Mouse (Mus musculus): Measurements from ENCODE around the gene 1700017B05Rik. TPM values are rescaled to one million over a fixed set of nuclear protein-coding genes. Genes with fewer than 3 reads are reported as not detected.

Gene 1700017B05Rik
- 10 to 100 TPM; 34.2 to 47.3 TPM for polyA plus RNA-seq (2012; fragmentation: generic; extraction: Trizol)

DNA sequence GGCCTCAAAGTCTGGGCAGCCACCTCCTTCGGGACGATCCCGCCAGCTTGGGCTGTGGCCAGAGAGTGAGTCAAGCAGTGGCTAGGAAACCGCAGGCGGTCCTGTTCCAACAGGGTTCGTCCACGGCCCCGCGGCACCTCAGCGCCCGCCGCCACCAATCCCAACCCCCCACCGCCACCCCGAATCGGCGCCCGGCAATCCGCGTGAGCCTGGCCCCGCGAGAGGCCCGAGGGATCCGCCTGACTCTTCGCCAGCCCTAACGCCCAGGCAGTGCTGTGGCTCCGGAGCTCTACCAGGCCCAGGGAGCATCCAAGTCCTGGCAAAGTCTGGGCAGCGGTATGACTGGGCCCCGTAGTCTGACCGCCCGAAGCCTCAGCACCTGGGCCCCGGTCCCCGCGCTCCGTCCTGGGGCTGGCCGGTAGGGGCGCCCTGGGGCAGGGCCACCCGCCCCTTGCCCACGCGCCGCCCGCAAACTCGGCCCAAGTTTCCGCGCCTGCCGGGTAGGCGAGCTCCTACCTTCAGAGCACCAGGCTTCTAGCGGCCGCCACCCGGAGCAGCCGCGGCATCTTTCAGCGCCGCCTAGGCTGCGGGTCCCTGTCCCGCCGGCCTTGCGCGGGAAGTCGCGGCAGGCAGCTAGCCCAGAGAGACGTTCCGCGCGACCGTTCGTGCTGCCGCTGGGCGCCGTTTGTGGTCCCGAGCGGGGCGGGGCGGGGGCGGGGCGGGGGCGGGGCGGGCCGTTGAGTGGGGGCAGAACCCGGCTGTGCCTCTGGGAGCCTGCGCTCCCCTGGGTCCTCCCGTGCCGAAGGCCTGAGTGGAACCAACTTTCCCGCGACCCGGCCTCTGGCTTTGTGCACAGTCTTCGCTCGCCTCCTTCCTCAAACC, at the start of gene 1700017B05Rik:
TSS of gene 1700017B05Rik (minus strand) at position 700 of the 882 bp plus-strand sequence.

DNA sequence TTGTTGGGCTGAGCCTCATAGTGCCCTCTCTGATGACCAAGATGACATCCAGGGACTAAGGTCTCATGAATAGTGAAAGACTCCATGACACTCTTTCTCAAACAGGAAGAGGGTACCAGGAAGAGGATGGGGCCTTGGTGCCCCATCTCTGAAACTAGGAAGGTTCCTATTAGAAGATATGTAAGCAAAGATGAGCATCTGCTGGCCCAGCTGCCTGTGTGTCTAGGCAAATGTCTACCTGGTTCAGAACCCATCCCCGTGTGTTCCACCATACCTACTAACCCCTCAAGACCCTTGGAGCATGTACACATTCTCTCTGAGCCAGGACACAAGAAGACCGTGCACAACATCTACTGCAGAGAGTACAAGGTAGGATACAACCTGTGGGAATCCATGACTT, 26.2 kb downstream of the 1700017B05Rik start, which contains the start of gene Trcg1:
TSS of gene Trcg1 (plus strand) at position 301 of the 400 bp plus-strand sequence.

Other genes starting within 250 kb of the 1700017B05Rik start
- gene Sin3a, start 190.6 kb downstream of the 1700017B05Rik start, polyA plus RNA-seq (2012; fragmentation: generic; extraction: Trizol): 10 to 100 TPM in 1 of 2 experiments, 1 to 10 TPM in 1; 1.8 to 15.3 TPM
- gene Man2c1, start 131.9 kb downstream of the 1700017B05Rik start, polyA plus RNA-seq (2012; fragmentation: generic; extraction: Trizol): 10 to 100 TPM; 38.0 to 60.2 TPM
- gene Neil1, start 114.3 kb downstream of the 1700017B05Rik start, polyA plus RNA-seq (2012; fragmentation: generic; extraction: Trizol): 1 to 10 TPM; 2.2 to 6.4 TPM
- 100 to 1,000 TPM in 1 of 2 experiments, 10 to 100 TPM in 1; 94.2 to 109 TPM for gene Commd4, start 104.3 kb downstream of the 1700017B05Rik start, polyA plus RNA-seq (2012; fragmentation: generic; extraction: Trizol)
- gene Trcg1, start 26.1 kb downstream of the 1700017B05Rik start, polyA plus RNA-seq (2012; fragmentation: generic; extraction: Trizol): under 1 TPM in 1 of 2 experiments, not detected in 1; 0.05 TPM
- gene Ppcdc, start 177.5 kb upstream of the 1700017B05Rik start, polyA plus RNA-seq (2012; fragmentation: generic; extraction: Trizol): 10 to 100 TPM; 13.5 to 29.4 TPM
- 1 to 10 TPM; 2.9 to 6.9 TPM for gene Scamp5, start 205.4 kb upstream of the 1700017B05Rik start, polyA plus RNA-seq (2012; fragmentation: generic; extraction: Trizol)
- under 1 TPM; 0.02 to 0.05 TPM for gene Rpp25, start 241.4 kb upstream of the 1700017B05Rik start, polyA plus RNA-seq (2012; fragmentation: generic; extraction: Trizol)

All from C3H10T1/2 (cell line).